Mouse (Mus musculus): ENCODE measurements around the gene Trim47. TPM values are rescaled to one million over a fixed set of nuclear protein-coding genes. Genes with fewer than 3 reads are reported as not detected.

The Trim47 gene
- total and polyA plus RNA-seq, 2 experiments, result 2.9 to 4.6 TPM

DNA sequence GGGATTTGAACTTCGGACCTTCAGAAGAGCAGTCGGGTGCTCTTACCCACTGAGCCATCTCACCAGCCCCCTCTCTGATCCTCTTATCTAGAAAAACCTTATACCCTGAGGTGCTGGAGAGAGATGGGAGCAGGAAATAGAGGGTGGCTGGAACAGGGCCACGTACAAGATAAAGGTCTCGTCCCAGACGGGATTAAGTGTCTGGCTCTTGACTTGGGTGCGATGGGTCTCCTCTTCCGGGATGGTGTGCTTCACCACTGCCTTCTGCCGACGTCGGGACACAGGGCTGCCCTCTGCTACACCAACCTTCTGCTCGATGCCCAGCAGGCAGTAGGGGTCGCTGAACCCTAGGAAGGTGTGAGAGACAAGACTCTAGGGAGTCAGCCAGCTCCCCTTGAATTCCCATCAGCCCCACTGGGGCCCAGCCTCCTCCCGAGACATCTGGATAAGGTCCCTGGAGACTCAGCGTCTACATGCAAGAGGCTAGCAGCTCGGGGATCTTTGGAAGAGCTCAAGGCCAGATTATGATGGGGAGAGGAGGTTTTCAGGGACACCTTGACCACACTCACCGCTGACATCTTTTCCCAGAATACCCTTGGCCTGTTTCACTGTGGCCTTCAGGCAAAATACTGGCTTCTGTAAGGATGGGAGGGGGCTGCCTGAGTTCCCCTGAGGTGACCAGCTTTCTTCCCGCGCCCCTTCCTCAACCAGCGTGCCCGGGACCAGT lies 51.3 kb downstream of the Trim47 start:
- H3K4me1 ChIP-seq (ENCODE audit: control insufficient read depth, insufficient read depth, low read length), result no peaks in the 10 kb centered on the region
- H3K27me3 ChIP-seq (ENCODE audit: control insufficient read depth, insufficient read depth, low read length), result no peaks in the 10 kb centered on the region
- no peak overlapping the region for H3K27ac ChIP-seq (replicated peaks; ENCODE audit: insufficient read depth, low read depth, low read length)
- no peaks in the 10 kb centered on the region for H3K79me2 ChIP-seq (ENCODE audit: control insufficient read depth, insufficient read depth, low read length)
- H3K9ac ChIP-seq (ENCODE audit: low read depth, low read length), result no peak overlapping the region
- H3K4me3 ChIP-seq (ENCODE audit: insufficient read depth, low read depth, low read length), result no peak overlapping the region
- peaks cover 3% of the 10 kb centered on the region for H3K36me3 ChIP-seq (ENCODE audit: control insufficient read depth, insufficient read depth, low read length)
- DNase-seq (ENCODE audit: extremely low read depth, low read depth, low spot score), result no peak
- 68% methylated on average over 20 of the region's 20 CpGs for WGBS
- no peak for TF ChIP-seq CTCF (IDR thresholded peaks at IDR 0.05; ENCODE audit: low read depth, low read length)
- no peak for TF ChIP-seq POLR2A (IDR thresholded peaks at IDR 0.05; ENCODE audit: extremely low read depth, insufficient read depth, low read length)

DNA sequence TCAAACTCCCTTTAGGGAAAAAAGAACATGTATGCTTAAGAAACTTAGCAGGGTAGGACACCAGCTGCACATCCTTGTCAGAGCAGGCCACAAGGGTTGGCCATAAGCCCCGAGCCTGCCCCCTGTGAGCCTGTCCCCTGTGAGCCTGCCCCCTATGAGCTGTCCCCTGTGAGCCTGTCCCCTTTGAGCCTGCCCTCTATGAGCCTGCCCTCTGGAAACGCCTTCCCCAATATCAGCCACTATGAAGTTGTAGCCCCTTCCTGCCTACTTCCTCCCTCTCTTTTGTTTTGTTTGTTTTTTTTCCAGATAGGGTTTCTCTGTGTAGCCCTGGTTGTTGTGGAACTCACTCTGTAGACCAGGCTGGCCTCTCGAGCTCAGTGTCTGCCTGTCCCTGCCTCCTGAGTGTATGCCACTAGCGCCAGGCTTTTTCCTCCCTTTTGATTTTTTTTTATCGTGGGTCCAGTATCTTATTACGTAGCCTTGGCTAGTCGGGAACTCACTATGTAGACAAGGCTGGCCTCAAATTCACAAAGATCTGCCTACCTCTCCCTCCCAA lies 52.5 kb downstream of the Trim47 start:
- Histone ChIP-seq H3K79me2 (ENCODE audit: control insufficient read depth, insufficient read depth, low read length) (no peaks in the 10 kb centered on the region), H3K4me1 (ENCODE audit: control insufficient read depth, insufficient read depth, low read length) (no peaks in the 10 kb centered on the region), H3K27me3 (ENCODE audit: control insufficient read depth, insufficient read depth, low read length) (no peaks in the 10 kb centered on the region), H3K9ac (ENCODE audit: low read depth, low read length) (no peak overlapping the region), H3K27ac (replicated peaks; ENCODE audit: insufficient read depth, low read depth, low read length) (no peak overlapping the region), H3K4me3 (ENCODE audit: insufficient read depth, low read depth, low read length) (no peak overlapping the region), H3K36me3 (ENCODE audit: control insufficient read depth, insufficient read depth, low read length) (no peaks in the 10 kb centered on the region; the same call in 1 of the 2 replicates)
- TF ChIP-seq POLR2A (IDR thresholded peaks at IDR 0.05; ENCODE audit: extremely low read depth, insufficient read depth, low read length) (no peak), CTCF (IDR thresholded peaks at IDR 0.05; ENCODE audit: low read depth, low read length) (no peak)
- 67% methylated on average over 7 of the region's 7 CpGs for WGBS
- DNase-seq (ENCODE audit: extremely low read depth, low read depth, low spot score), result no peak

DNA sequence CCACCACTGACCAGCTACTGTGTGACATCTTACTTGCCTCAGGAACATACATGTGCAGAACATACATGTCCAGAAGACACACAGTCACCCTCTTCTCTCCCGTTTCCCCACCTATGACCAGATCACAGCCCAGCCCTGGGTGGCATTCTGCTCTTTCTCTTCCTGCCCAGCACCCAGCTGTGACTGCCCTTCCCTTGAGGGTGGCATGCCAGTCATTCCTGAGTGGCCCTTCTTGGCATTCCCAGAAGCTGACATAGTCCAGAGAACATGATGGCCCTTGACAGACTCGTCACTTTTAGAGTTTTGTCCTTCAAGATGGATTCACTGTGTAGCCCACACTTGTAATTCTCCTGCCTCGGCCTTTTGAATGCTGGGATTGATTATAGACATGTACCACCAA lies 54.4 kb downstream of the Trim47 start:
- no peak overlapping the region for H3K4me3 ChIP-seq (ENCODE audit: insufficient read depth, low read depth, low read length)
- no peaks in the 10 kb centered on the region for H3K4me1 ChIP-seq (ENCODE audit: control insufficient read depth, insufficient read depth, low read length)
- no peaks in the 10 kb centered on the region for H3K79me2 ChIP-seq (ENCODE audit: control insufficient read depth, insufficient read depth, low read length)
- no peak for TF ChIP-seq POLR2A (IDR thresholded peaks at IDR 0.05; ENCODE audit: extremely low read depth, insufficient read depth, low read length)
- no peak for TF ChIP-seq CTCF (IDR thresholded peaks at IDR 0.05; ENCODE audit: low read depth, low read length)
- no peaks in the 10 kb centered on the region for H3K27me3 ChIP-seq (ENCODE audit: control insufficient read depth, insufficient read depth, low read length)
- no peak overlapping the region for H3K9ac ChIP-seq (ENCODE audit: low read depth, low read length)
- no peak for DNase-seq (ENCODE audit: extremely low read depth, low read depth, low spot score)
- H3K27ac ChIP-seq (replicated peaks; ENCODE audit: insufficient read depth, low read depth, low read length), result no peak overlapping the region
- WGBS, result 91% methylated on average over 3 of the region's 3 CpGs
- H3K36me3 ChIP-seq (ENCODE audit: control insufficient read depth, insufficient read depth, low read length), result no peaks in the 10 kb centered on the region

- H3K27me3 ChIP-seq (ENCODE audit: control insufficient read depth, insufficient read depth, low read length), result no peaks in the 10 kb centered on the region
- H3K9ac ChIP-seq (ENCODE audit: low read depth, low read length), result no peak overlapping the region
- no peak for DNase-seq (ENCODE audit: extremely low read depth, low read depth, low spot score)
- TF ChIP-seq CTCF (IDR thresholded peaks at IDR 0.05; ENCODE audit: low read depth, low read length), result peak; percentile 44
- no peak for TF ChIP-seq POLR2A (IDR thresholded peaks at IDR 0.05; ENCODE audit: extremely low read depth, insufficient read depth, low read length)
- no peaks in the 10 kb centered on the region for H3K79me2 ChIP-seq (ENCODE audit: control insufficient read depth, insufficient read depth, low read length)
- WGBS, result 67% methylated on average over 5 of the region's 5 CpGs
- H3K27ac ChIP-seq (replicated peaks; ENCODE audit: insufficient read depth, low read depth, low read length), result no peak overlapping the region
- H3K4me3 ChIP-seq (ENCODE audit: insufficient read depth, low read depth, low read length), result no peak overlapping the region
- H3K36me3 ChIP-seq (ENCODE audit: control insufficient read depth, insufficient read depth, low read length), result no peaks in the 10 kb centered on the region
- H3K4me1 ChIP-seq (ENCODE audit: control insufficient read depth, insufficient read depth, low read length), result no peaks in the 10 kb centered on the region
Measured at GRCm38 (mm10) chr11:116071510-116071909, 55.5 kb downstream of the Trim47 start.

DNA sequence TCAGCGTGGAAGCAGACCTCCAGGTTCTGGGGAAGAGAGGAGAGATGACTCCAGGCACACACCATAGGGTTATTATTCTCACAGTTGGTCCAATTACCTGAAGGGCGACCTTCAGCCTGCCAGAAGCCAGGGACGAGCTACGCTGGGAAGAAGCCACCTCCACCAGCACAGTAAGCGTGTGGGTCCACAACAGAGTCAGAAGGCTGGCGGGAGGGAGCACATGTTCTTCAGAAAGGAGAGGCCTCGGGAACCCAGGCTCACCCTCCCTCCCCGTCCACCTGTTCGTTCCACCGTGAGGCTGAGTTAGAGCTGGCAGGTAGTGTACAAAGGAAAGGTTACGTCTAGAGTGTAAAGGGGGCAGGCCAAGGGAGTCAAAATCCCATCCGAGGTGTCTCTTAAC lies 61.7 kb downstream of the Trim47 start:
- no peak overlapping the region for H3K27ac ChIP-seq (replicated peaks; ENCODE audit: insufficient read depth, low read depth, low read length)
- H3K4me1 ChIP-seq (ENCODE audit: control insufficient read depth, insufficient read depth, low read length), result no peaks in the 10 kb centered on the region
- 87% methylated on average over 12 of the region's 12 CpGs for WGBS
- H3K79me2 ChIP-seq (ENCODE audit: control insufficient read depth, insufficient read depth, low read length), result no peaks in the 10 kb centered on the region
- H3K9ac ChIP-seq (ENCODE audit: low read depth, low read length), result no peak overlapping the region
- no peak for DNase-seq (ENCODE audit: extremely low read depth, low read depth, low spot score)
- no peak overlapping the region for H3K4me3 ChIP-seq (ENCODE audit: insufficient read depth, low read depth, low read length)
- no peaks in the 10 kb centered on the region for H3K36me3 ChIP-seq (ENCODE audit: control insufficient read depth, insufficient read depth, low read length)
- TF ChIP-seq CTCF (IDR thresholded peaks at IDR 0.05; ENCODE audit: low read depth, low read length), result no peak
- no peak for TF ChIP-seq POLR2A (IDR thresholded peaks at IDR 0.05; ENCODE audit: extremely low read depth, insufficient read depth, low read length)
- H3K27me3 ChIP-seq (ENCODE audit: control insufficient read depth, insufficient read depth, low read length), result no peaks in the 10 kb centered on the region
